Mouse (Mus musculus) testis, adult 2 months (tissue): Measurements from ENCODE around the gene Zfp92. TPM values are rescaled to one million over a fixed set of nuclear protein-coding genes. Genes with fewer than 3 reads are reported as not detected.
"Not testable (repeated sequence)": the region's sequence is repeated elsewhere in the genome, so short reads cannot be mapped to it uniquely, and the experiment has no call there.

Source experiments
- H3K27ac ChIP-seq: fragments of 200-500 bp; 2 replicates; pipeline ENCODE4 v1.5.1; 2012; ENCODE audit warnings: low read depth, low read length; ENCODE audit not compliant: control insufficient read depth, insufficient read depth
- H3K27me3 ChIP-seq: fragments of 200-500 bp; 2 replicates; pipeline ENCODE4 v1.6.1; 2012; ENCODE audit warnings: mild to moderate bottlenecking, low read length, moderate library complexity; ENCODE audit not compliant: control insufficient read depth, insufficient read depth
- H3K36me3 ChIP-seq: fragments of 200-500 bp; 2 replicates; pipeline ENCODE4 v1.6.1; 2012; ENCODE audit warnings: mild to moderate bottlenecking, low read length; ENCODE audit not compliant: control insufficient read depth, insufficient read depth
- H3K4me1 ChIP-seq: fragments of 200-500 bp; 2 replicates; pipeline ENCODE4 v1.6.1; 2012; ENCODE audit warnings: low read length; ENCODE audit not compliant: control insufficient read depth, insufficient read depth
- H3K4me3 ChIP-seq: fragments of 200-500 bp; 2 replicates; pipeline ENCODE4 v1.5.1; 2012; ENCODE audit warnings: low read depth, mild to moderate bottlenecking, low read length, moderate library complexity, mixed read lengths; ENCODE audit not compliant: control insufficient read depth
- CTCF ChIP-seq: fragments of 200-500 bp; IDR thresholded peaks from 2 replicates; pipeline ENCODE4 v1.5.1; 2012; ENCODE audit warnings: low read depth, mild to moderate bottlenecking, inconsistent platforms, low read length, moderate library complexity; ENCODE audit not compliant: control insufficient read depth, insufficient read depth, insufficient replicate concordance
- POLR2A ChIP-seq: fragments of 200-500 bp; IDR thresholded peaks from 2 replicates; pipeline ENCODE4 v1.6.1; 2012; ENCODE audit warnings: low read depth, mild to moderate bottlenecking, inconsistent platforms, low read length, moderate library complexity; ENCODE audit not compliant: control insufficient read depth
- polyA plus RNA-seq: library from polyadenylated mRNA; depleted of rRNA; stranded (reverse); fragments of >200 nt; gene quantifications from 2 replicates; pipeline ENCODE4 v1.2.3, GENCODE M21; 2012; rRNA removed

Zfp92 gene
- polyA plus RNA-seq, result 0.14 and 0.19 TPM in 2 replicates

- no peaks in the 10 kb centered on the region for H3K27me3 ChIP-seq
- no peaks in the 10 kb centered on the region for H3K36me3 ChIP-seq
- peak within 1 kb of the TSS; percentile 14; the same call in 1 of the 2 replicates for H3K4me3 ChIP-seq
- no peak within 1 kb of the TSS for H3K27ac ChIP-seq
- TF ChIP-seq CTCF (no peak), POLR2A (no peak)
- H3K4me1 ChIP-seq, result no peaks in the 10 kb centered on the region
These were observed at the start of gene Zfp92 for GRCm38 (mm10) chrX:73410880-73411517. Zfp92 (plus strand) TSS chrX:73411096.

DNA sequence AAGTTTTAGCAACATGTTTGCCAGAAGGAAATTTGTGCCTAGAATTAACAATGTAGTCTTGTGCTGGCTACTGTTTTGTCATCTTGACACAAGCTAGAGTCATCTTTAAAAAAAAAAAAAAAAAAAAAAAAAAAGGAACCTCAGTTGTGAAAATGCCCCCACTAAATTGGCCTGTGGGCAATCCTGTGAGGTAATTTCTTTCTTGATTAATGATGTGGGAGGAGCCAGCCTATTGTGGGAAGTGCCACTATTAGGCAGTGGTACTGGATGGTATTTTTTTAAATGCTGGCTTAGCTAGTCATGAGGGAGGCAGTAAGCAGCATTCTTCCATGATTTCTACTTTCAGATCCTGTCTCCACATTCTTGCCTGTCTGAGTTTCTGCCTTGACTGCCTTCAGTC lies 47.6 kb upstream of the Zfp92 start:
- Histone ChIP-seq H3K27me3 (no peaks in the 10 kb centered on the region), H3K4me1 (no peaks in the 10 kb centered on the region), H3K4me3 (no peak overlapping the region), H3K36me3 (no peaks in the 10 kb centered on the region), H3K27ac (no peak overlapping the region)
- no peak for TF ChIP-seq CTCF
- TF ChIP-seq POLR2A, result no peak

DNA sequence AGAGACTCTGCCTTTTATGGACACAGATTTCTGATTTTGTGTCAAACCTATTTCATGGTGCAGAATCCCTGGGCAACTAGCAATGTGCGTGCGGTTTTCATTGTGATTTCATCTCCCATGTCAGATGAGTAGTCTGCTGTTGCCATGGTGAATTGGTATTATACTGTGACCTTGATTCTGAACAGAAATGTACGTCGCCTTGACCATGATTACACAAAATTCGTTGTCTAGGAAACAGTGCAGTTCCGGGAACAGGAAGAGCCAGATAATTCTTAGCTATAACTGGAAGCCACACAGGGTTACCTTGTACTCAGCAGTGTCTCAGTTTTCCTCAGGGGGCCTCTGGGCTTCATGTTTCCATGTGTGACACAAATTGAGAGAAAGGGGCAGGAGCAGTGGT lies 26.5 kb upstream of the Zfp92 start:
- no peak for TF ChIP-seq POLR2A
- TF ChIP-seq CTCF, result no peak
- H3K27me3 ChIP-seq, result no peaks in the 10 kb centered on the region
- no peak overlapping the region for H3K4me3 ChIP-seq
- H3K4me1 ChIP-seq, result no peaks in the 10 kb centered on the region
- no peak overlapping the region for H3K27ac ChIP-seq
- H3K36me3 ChIP-seq, result no peaks in the 10 kb centered on the region

DNA sequence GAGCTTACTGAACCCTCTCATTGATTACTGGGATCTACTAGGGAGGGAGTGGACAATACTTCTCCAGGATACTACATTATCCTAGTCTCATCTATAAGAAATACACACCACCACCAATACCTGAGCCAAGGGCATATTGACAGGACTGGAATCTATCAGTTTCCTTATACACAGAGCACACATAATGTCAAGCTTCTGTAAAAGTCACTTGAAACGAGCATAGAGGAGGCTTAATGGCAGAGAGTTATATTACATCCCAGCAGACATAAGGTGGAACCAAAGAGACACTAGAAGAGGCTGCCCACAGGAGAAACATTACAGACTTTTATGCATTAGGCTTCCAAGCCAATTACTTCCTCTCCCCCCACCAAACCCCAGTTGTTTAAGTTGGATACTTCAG lies 26.0 kb upstream of the Zfp92 start:
- H3K4me1 ChIP-seq, result no peaks in the 10 kb centered on the region
- no peaks in the 10 kb centered on the region for H3K36me3 ChIP-seq
- no peak overlapping the region for H3K27ac ChIP-seq
- H3K27me3 ChIP-seq, result no peaks in the 10 kb centered on the region
- TF ChIP-seq CTCF (no peak), POLR2A (no peak)
- no peak overlapping the region for H3K4me3 ChIP-seq

DNA sequence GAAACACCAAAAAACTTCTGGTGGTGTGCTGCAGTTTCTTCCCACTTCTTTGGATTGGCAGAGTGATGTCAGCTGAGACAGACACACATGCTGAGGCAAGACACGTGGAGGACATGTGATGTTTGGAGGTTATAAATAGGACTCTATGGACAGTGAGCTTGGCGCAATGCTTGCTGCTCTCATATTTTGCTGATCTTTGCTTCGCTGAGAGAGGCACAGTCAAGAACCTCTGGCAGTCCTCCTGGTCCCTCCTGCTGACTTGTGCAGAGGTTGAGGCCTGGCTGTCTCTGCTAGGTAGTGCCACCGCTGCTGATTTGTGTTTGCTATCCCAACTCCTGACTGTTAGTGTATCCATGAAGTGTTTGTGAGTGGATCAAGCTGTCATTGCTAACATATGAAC lies 19.4 kb upstream of the Zfp92 start:
- Histone ChIP-seq H3K4me1 (no peaks in the 10 kb centered on the region), H3K27me3 (no peaks in the 10 kb centered on the region), H3K4me3 (no peak overlapping the region), H3K36me3 (no peaks in the 10 kb centered on the region), H3K27ac (no peak overlapping the region)
- TF ChIP-seq CTCF (no peak), POLR2A (no peak)

GRCm38 (mm10) chrX:73396446-73396845 lies 14.4 kb upstream of the Zfp92 start:
- Histone ChIP-seq H3K27ac (no peak overlapping the region), H3K27me3 (no peaks in the 10 kb centered on the region), H3K4me1 (peaks cover 4% of the 10 kb centered on the region; the same call in 1 of the 2 replicates), H3K4me3 (no peak overlapping the region), H3K36me3 (no peaks in the 10 kb centered on the region)
- no peak for TF ChIP-seq POLR2A
- no peak for TF ChIP-seq CTCF

DNA sequence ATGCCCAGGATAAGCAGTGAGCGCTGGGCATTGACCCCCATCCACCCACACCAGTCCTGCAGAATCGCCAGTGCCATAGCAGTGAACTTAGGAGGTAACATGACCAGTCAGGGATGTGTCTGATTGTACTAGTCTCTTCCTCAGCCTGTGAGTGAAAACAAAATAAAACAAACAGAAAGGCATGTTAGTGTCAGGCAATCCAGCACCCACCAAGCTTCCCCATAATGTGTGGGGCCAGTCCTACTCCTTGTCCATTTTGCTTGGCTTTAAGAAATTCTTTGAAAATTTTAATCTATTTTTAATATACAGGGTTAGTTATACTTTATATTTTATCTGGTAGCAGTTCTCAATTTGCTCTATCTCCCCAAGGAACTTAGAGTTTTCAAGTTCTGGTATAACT lies 12.3 kb upstream of the Zfp92 start, which contains the start of gene Gm18336:
Gene Gm18336 (minus strand): TSS at position 101 of the 400 bp plus-strand sequence.
- H3K27ac ChIP-seq, H3K27me3 ChIP-seq, H3K4me3 ChIP-seq, H3K4me1 ChIP-seq, H3K36me3 ChIP-seq: not testable (repeated sequence)

DNA sequence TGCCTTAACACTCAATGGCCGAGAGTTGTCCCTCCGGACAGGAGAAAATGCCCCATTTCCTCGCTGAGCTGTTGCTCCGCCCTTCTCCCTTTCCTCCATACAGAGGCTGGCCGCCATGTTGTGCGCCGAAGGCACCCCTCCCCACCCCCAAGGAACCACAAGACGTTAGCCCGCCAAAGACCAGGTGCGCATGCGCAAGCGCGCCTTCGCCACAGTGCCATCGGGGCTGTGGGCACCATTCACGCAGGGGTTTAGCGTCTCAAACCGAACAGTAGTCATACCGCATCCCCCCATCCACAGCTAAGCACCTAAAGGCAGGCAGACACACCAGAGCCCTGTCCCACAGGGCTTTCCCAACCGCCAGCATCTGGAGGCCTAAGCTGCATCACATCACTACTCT lies 9.9 kb upstream of the Zfp92 start:
- Histone ChIP-seq H3K4me3 (peak overlapping the region; percentile 91), H3K27ac (peak overlapping the region; percentile 96), H3K36me3 (no peaks in the 10 kb centered on the region), H3K4me1 (peaks cover 4% of the 10 kb centered on the region; the same call in 1 of the 2 replicates), H3K27me3 (no peaks in the 10 kb centered on the region)
- TF ChIP-seq POLR2A (peak; percentile 40; the same call in 1 of the 2 replicates), CTCF (no peak)
